Mouse (Mus musculus): ENCODE results near the gene Wdr25.

The Wdr25 gene

GRCm38 (mm10) chr12:108994436-108995031, 101.1 kb downstream of the Wdr25 start:
- DNase-seq: no peak

- peak; percentile 28 for DNase-seq
Measured at GRCm38 (mm10) chr12:108995976-108996636, 102.7 kb downstream of the Wdr25 start.

DNA sequence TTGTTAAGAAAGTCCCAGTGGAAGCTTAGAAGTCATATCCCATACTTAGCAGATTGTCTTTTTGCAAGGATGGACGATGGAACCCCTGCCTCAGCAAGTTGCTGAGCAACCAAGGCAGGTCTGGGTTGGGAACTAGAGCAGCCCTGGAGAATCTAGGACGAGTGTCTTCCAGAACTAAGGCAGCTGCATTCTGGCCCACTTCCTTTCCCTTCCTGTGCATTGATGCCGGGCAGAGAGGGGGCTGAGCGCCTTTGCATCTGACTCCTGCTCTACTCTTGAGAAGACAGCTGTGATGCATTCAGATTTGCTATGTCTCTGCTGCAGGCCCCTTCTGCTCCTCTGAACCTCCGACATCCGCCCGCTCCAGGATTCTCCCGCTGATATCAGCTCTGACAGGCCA, 103.8 kb downstream of the Wdr25 start:
- no peak for DNase-seq

DNA sequence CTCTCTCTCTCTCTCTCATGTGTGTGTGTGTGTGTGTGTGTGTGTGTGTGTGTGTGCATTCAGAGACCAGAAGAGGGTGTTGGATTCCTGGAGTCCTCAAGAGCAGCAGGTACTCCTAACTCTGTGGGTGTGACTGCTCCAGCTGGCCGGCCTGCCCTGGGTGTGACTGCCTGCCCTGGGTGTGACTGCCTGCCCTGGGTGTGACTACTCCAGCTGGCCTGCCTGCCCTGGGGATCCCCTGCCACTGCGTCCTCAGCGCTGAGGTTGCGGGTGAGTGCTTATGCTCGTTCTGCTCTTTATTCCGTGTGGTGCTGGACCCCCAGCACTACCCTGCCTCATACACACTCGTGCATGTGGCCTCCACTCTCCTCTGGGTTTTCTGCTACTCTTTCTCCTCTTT, 109.5 kb downstream of the Wdr25 start:
- no peak for DNase-seq

- DNase-seq: no peak
Measured at GRCm38 (mm10) chr12:109010070-109010649, 116.7 kb downstream of the Wdr25 start.

- DNase-seq: peak; percentile 95
Measured at GRCm38 (mm10) chr12:109022181-109022691, 128.8 kb downstream of the Wdr25 start.

GRCm38 (mm10) chr12:109022966-109023365, 129.5 kb downstream of the Wdr25 start:
- DNase-seq: no peak

- DNase-seq: peak; percentile 18
Measured at GRCm38 (mm10) chr12:109023780-109024179, 130.3 kb downstream of the Wdr25 start.

DNA sequence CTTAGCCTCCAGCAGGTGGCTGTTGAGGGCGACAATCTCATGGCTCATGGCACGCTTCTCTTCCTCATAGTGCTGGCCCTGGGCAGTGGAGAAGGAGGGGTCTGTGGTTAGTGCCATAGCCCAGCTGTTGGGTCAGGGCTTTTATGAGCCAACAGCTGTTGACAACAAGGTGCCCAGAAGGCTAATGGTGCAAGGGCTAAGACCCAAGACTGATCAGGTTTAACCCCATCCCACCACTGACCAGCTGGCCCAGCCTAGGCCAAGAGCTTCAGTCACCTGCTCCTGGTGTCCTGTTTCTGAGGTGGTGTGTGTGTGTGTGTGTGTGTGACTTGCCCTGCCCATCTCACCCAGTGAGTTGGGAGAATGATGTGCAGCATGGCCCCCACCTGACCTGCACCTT, 143.6 kb downstream of the Wdr25 start:
- DNase-seq: no peak

GRCm38 (mm10) chr12:109038179-109038819, 144.9 kb downstream of the Wdr25 start:
- peak; percentile 20 for DNase-seq

DNA sequence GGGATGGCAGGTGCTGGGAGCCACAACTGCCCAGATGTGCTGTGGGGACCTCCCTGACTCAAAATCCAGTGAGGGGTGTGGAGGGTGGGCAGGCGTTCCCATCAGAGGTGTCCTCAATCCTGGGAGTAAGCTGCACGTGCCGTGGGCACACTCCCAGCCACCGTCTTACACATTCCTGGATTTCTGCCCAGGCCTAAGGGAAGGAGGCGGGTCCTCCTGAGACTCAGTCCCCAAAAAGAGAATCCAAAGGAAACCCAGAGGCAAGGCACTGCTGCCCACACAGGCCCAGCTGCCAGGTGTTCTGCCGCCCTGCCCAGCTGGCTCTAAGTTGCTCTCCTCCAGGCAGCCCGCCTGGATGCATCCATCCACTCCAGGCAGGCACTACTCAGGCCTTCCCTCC, 145.9 kb downstream of the Wdr25 start:
- DNase-seq: no peak

- DNase-seq: no peak
Measured at GRCm38 (mm10) chr12:109044497-109044896, 151.1 kb downstream of the Wdr25 start.

DNA sequence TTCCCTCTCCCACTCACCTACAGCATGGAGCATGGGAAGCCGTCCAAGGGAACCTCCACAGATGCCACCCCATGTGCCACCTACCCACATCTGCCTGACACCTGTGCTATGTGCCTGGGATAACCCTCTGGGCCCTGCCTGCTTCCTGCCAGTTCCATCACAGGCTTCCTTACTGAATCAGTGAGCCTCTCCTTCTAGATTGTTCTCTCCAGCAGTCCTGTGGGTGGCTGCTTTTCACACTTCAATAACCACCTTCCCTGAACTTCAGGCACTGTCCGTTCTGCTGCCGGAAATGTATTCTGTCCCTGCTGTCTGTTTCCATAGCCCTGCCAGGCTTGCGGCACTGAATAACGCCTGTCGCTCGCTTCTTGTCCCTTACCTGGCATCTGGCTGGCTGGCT, 152.2 kb downstream of the Wdr25 start:
- no peak for DNase-seq

GRCm38 (mm10) chr12:109049949-109050348, 156.5 kb downstream of the Wdr25 start:
- no peak for DNase-seq

- DNase-seq: no peak
Measured at GRCm38 (mm10) chr12:109053020-109053806, 159.8 kb downstream of the Wdr25 start.

DNA sequence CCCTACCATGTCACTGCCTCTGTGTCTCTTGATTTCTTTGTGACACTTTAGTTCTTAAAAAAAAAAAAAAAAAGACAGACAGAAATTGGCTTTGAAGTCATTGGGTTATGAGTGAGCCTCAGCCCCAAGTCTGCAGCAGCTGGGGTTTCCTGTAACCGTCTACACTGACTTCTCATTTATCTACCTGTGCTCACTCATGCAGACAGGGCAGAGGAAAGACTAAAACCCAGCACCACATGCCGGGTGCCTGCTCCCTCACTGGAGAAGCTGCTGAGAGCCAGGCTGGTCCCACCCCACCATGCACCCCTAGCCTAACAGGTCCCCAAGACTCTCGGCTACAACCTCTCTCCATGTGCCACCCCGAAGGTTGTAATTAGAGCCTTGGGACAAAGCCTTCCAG, 164.3 kb downstream of the Wdr25 start:
- DNase-seq: no peak

- DNase-seq: no peak
Measured at GRCm38 (mm10) chr12:109058660-109059059, 165.2 kb downstream of the Wdr25 start.

DNA sequence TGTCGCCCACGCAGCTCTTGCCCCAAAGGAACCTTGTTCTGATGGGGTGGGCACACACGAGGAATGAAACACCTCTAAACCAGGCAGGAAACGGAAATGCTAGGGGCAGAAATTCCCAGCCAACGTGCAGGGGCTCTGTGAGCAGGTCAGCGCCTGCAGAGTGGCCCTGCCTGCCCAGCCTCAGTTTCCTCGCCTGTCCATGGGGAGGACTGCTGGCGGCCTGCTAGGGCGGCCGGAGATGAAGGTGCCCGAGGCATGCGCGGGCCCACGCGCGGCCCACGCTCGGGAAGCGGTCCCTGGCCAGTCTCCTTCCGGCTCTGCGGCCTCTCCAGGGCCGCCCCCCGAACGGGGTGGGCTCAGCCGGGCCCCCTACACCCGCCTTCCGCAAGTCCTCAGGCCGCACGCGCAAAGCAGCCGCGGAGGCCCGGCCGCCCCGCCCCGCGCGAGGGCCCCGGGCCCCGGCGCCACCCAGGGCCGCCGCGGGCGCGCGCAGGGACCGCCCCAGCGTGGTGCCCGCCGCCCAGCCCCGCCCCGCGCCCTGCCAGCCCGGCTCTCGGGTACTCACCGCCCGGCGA, 174.2 kb downstream of the Wdr25 start:
- DNase-seq: no peak

DNA sequence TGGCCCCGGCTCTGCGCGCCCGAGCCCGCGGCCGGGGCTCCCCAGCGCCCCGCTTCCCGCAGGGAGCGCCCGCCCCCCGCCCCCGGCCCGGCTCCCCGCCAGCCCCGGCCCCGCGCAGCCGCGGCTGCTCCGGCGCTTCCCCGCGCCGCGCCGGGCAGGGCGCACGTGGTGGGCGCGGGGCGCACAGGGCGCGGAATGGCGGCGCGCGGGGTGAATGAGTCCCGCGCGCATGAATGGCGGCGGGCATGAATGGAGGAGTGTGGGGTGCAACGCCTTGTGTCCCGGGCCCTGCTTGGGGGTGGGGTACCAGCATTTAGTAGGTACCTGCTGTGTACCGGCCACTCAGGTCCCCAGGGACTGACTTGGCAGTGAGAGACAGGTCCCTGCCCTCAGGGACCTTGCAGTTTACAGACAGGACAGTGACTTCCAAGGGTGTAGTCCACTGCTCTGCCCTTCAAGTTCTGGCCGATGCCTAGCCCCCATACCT, 174.8 kb downstream of the Wdr25 start, which contains the start of gene Begain:
Gene Begain (minus strand): TSS at position 51 of the 487 bp plus-strand sequence.
- DNase-seq: no peak

DNA sequence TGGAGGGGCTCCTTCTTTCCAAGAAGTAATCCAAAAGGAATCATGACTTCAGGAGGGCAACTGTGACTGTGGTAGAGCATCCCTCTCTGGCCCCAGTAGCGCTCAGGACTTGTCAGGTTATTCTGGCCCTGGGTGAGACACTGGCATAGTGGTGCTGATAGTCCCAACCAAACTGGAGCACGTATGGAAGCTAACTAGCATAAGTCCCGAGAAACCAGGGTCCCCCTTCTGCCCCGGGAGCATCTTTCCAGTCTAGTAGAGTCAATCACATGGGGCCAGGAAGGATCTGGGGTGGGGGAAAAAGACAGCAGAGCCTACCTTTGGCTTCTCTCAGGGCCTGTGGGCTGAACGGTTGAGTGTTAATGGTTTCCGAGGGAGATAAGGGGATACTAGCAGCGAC, 175.3 kb downstream of the Wdr25 start:
- DNase-seq: no peak

DNA sequence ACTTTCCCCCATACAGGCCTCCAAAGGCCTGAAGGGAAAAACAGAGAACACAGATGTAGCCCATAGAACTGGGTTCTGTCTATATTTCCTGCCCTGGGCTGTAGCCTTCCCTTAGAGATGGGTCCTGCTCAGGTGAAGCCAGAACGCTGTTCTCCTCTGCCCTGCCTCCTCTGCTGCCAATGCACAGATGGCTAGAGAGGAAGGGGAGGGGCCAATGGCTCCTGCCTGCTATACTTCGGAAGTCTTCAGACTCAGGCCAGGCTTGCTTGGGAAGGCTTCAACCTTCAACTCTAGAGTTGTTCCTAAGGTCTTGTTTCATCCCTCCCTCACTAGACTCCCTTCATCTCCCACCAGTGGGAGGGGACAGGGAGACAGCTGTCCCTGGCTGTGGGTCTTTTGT, 176.3 kb downstream of the Wdr25 start:
- DNase-seq: no peak

GRCm38 (mm10) chr12:109071248-109071647, 177.8 kb downstream of the Wdr25 start:
- peak; percentile 69 for DNase-seq
